Mouse (Mus musculus): Measurements from ENCODE around the gene Gm12695. TPM values are rescaled to one million over a fixed set of nuclear protein-coding genes. Genes with fewer than 3 reads are reported as not detected.
A peak's percentile ranks its signal among the peaks of the same experiment; 100 is the strongest.

Gm12695 gene
- polyA plus RNA-seq, 1 experiment from 2014 or later = 0.17 TPM

DNA sequence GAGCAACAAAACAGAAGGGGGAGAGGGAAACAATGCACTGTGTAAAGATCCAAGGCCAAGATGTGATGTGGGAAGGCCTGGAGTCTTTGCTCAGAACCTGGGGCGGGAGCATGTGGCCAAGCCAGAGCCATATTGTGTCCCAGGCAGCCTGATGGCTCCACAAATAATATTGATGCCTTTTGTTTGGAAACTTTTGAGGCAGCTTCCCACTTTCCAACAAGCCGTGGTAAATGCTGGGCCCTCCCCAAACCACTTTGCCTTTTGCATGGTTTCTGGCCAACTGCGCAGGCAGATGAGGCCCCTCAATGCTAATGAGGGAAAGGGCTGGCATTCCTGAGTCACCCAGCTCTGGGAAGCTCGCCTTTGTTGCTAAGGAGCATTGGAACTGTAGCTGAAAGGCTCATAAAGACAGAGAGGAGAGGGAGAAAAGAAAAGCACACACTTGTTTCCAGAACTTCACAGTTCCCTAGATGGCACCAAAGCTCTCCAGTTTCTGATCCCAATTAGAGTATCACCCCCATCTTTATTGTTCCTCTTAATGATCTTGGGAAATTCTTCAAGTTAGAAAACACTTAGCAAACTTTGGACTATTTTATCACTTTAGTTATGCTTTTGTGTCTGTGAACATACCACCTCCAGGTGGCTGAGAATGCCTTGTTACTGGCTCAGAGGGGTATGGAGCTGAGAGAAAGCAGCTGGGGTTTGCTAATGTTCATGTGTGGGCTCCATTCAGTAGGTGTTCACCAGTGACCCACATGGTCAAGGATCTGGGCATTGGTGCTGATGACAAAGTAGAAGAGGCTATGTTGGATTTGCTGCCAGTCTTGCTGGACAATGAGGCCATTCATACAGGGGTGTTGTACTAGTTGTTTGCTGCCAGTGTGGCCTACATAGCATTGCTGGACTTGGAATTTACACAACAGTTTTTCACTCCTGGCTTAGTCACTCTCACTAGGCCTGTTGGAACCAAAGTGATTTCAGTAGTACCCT, 65.7 kb downstream of the Gm12695 start:
- H3K27ac ChIP-seq (ENCODE audit: low read depth, low read length) = 0 out of 2 replicates have a peak overlapping the region, but pooled peaks have one; percentile 3
- DNase-seq (ENCODE audit: low spot score) = peak; percentile 56
- WGBS = 26% methylated on average over 4 of the region's 4 CpGs

DNA sequence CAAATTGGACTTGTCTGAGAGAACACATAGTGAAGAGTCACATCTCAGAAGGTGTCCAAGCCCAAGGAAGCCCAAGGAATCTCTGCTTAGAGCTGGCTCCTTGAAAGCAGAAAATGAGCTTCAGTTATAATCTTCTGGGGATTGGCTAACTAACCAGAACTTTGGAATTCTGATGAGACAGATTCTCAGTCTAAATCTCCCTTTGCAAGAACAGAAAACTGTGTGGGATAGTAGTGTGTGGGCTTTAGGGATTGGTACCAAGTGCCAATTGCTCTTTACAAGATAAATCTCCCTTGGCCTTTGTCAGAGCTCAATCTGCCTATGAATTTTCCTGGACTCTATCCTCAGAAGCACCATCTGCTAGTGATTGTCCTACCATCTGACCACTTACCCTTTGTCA, 66.5 kb downstream of the Gm12695 start:
- Histone ChIP-seq H3K9ac (ENCODE audit: low read depth, low read length) (no peak overlapping the region), H3K36me3 (ENCODE audit: control insufficient read depth, insufficient read depth, low read length) (no peaks in the 10 kb centered on the region), H3K9me3 (ENCODE audit: control insufficient read depth, low read length) (no peaks in the 10 kb centered on the region), H3K4me1 (replicated peaks; ENCODE audit: control insufficient read depth, insufficient read depth, low read length) (no peaks in the 10 kb centered on the region), H3K4me2 (replicated peaks; ENCODE audit: low read depth, low read length) (no peak overlapping the region), H3K27ac (ENCODE audit: low read depth, low read length) (0 out of 2 replicates have a peak overlapping the region, but pooled peaks have one; percentile 3), H3K4me3 (ENCODE audit: low read depth, low read length) (no peak overlapping the region), H3K27me3 (ENCODE audit: control insufficient read depth, insufficient read depth, low read length) (no peaks in the 10 kb centered on the region)
- DNase-seq (ENCODE audit: low spot score) = no peak
- ATAC-seq (ENCODE audit: low FRiP score) = no peak

More for the DNA sequence above, 65.7 kb downstream of the Gm12695 start:
- no peaks in the 10 kb centered on the region for H3K36me3 ChIP-seq (ENCODE audit: control insufficient read depth, insufficient read depth, low read length)
- H3K9ac ChIP-seq (ENCODE audit: low read depth, low read length) = no peak overlapping the region
- no peak overlapping the region for H3K4me3 ChIP-seq (ENCODE audit: low read depth, low read length)
- H3K27me3 ChIP-seq (ENCODE audit: control insufficient read depth, insufficient read depth, low read length) = no peaks in the 10 kb centered on the region
- H3K4me2 ChIP-seq (replicated peaks; ENCODE audit: low read depth, low read length) = no peak overlapping the region
- no peaks in the 10 kb centered on the region for H3K4me1 ChIP-seq (replicated peaks; ENCODE audit: control insufficient read depth, insufficient read depth, low read length)
- ATAC-seq (ENCODE audit: low FRiP score) = peak; percentile 92
- H3K9me3 ChIP-seq (ENCODE audit: control insufficient read depth, low read length) = no peaks in the 10 kb centered on the region

DNA sequence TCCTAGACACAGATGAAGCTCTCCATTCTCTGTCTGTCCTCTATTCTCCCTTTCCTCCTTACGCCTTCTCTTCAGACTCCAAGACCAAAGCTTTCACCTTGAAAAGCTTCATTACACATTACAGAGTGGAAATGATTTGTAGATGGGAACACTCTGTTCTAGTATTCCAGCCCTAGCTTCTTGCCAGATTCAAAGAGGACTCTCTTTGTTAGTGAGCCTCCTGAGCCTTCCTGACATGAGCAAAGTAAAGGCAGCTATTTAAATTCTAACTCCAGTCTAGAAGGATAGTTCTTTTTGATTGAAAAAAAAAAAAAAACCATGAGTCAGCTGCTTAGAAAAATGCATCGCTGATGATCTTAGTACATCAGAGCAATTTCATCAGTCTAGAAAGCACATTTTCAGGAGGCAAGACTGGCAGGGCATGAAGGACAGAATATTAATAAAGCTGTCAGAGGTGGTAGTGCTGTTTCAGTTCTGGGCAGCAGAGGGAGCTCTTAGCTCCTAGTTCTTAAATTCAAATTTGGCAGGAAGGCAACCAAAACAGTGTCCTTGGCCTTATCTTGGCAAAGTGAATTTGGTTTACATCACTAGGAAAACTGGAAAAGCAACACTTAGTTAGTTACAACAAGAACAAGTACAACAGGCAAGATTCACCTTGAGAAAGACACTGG, 79.6 kb downstream of the Gm12695 start:
- no peak for ATAC-seq (ENCODE audit: low FRiP score)
- Histone ChIP-seq H3K9ac (ENCODE audit: low read depth, low read length) (no peak overlapping the region), H3K27me3 (ENCODE audit: control insufficient read depth, insufficient read depth, low read length) (no peaks in the 10 kb centered on the region), H3K4me2 (replicated peaks; ENCODE audit: low read depth, low read length) (no peak overlapping the region), H3K27ac (ENCODE audit: low read depth, low read length) (no peak overlapping the region), H3K4me1 (replicated peaks; ENCODE audit: control insufficient read depth, insufficient read depth, low read length) (no peaks in the 10 kb centered on the region), H3K9me3 (ENCODE audit: control insufficient read depth, low read length) (no peaks in the 10 kb centered on the region), H3K4me3 (ENCODE audit: low read depth, low read length) (no peak overlapping the region), H3K36me3 (ENCODE audit: control insufficient read depth, insufficient read depth, low read length) (no peaks in the 10 kb centered on the region)
- 66% methylated on average over 2 of the region's 2 CpGs for WGBS
- peak; percentile 75 for DNase-seq (ENCODE audit: low spot score)

DNA sequence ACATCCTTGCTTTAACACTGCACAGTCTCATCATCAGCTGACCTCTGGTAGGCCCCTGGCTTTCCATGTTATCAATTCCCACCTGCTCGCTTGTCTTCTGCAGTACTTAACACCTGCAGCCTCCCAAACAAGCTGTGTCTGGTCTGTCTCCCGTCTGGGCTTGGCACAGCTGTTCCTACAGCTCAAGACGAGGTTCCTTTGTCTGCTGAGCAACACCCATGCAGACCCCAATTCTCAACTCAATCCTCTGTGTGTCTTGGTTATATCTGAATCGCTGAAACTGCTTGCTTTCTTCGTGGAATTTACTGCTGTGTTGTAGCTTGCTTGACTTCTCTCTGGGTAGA, 86.8 kb downstream of the Gm12695 start:
- Histone ChIP-seq H3K27ac (ENCODE audit: low read depth, low read length) (no peak overlapping the region), H3K27me3 (ENCODE audit: control insufficient read depth, insufficient read depth, low read length) (no peaks in the 10 kb centered on the region), H3K9me3 (ENCODE audit: control insufficient read depth, low read length) (no peaks in the 10 kb centered on the region), H3K36me3 (ENCODE audit: control insufficient read depth, insufficient read depth, low read length) (no peaks in the 10 kb centered on the region), H3K4me3 (ENCODE audit: low read depth, low read length) (no peak overlapping the region), H3K4me1 (replicated peaks; ENCODE audit: control insufficient read depth, insufficient read depth, low read length) (no peaks in the 10 kb centered on the region), H3K4me2 (replicated peaks; ENCODE audit: low read depth, low read length) (no peak overlapping the region), H3K9ac (ENCODE audit: low read depth, low read length) (no peak overlapping the region)
- 73% methylated on average over 5 of the region's 5 CpGs for WGBS
- DNase-seq (ENCODE audit: low spot score) = no peak
- no peak; the same call in 1 of the 2 replicates for ATAC-seq (ENCODE audit: low FRiP score)

DNA sequence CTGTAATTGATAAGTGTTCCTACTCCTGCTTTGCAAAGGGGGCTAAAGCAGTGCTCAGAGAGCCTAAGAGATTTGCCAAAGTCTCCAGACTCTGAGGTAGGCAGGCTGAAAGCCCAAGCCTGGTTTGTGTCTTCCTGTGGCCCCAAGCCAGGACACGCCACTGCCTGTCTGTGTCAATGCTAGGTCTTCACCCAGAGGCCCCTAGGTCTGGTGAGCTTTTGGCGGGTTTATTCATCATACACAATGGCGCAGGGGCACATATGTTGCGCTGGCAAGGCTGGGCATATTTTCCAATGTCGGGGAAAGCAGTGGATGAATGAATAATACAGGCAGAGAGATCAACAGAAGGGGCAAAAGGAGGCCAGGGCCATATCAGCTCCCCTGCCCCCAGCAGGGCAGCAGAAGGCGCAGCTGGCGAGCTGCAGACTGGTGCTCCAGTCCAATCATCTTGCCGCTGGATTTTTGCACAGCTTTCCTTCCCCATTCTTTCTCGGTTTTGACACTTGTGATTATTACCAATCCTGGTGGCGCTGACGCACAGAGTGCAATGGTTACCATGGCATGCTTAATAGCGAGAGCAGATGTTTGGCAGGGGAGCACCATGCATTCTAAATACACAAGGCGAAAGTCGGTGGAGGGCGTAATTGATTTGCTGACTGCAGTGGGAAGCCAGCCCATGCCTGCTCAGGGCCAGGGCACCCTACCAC, 87.3 kb downstream of the Gm12695 start:
- no peaks in the 10 kb centered on the region for H3K27me3 ChIP-seq (ENCODE audit: control insufficient read depth, insufficient read depth, low read length)
- H3K27ac ChIP-seq (ENCODE audit: low read depth, low read length) = no peak overlapping the region
- no peak overlapping the region for H3K4me3 ChIP-seq (ENCODE audit: low read depth, low read length)
- no peak overlapping the region for H3K4me2 ChIP-seq (replicated peaks; ENCODE audit: low read depth, low read length)
- WGBS = 60% methylated on average over 15 of the region's 15 CpGs
- ATAC-seq (ENCODE audit: low FRiP score) (peak; percentile 81), DNase-seq (ENCODE audit: low spot score) (peak; percentile 46)
- no peaks in the 10 kb centered on the region for H3K36me3 ChIP-seq (ENCODE audit: control insufficient read depth, insufficient read depth, low read length)
- no peaks in the 10 kb centered on the region for H3K4me1 ChIP-seq (replicated peaks; ENCODE audit: control insufficient read depth, insufficient read depth, low read length)
- no peaks in the 10 kb centered on the region for H3K9me3 ChIP-seq (ENCODE audit: control insufficient read depth, low read length)
- H3K9ac ChIP-seq (ENCODE audit: low read depth, low read length) = no peak overlapping the region

DNA sequence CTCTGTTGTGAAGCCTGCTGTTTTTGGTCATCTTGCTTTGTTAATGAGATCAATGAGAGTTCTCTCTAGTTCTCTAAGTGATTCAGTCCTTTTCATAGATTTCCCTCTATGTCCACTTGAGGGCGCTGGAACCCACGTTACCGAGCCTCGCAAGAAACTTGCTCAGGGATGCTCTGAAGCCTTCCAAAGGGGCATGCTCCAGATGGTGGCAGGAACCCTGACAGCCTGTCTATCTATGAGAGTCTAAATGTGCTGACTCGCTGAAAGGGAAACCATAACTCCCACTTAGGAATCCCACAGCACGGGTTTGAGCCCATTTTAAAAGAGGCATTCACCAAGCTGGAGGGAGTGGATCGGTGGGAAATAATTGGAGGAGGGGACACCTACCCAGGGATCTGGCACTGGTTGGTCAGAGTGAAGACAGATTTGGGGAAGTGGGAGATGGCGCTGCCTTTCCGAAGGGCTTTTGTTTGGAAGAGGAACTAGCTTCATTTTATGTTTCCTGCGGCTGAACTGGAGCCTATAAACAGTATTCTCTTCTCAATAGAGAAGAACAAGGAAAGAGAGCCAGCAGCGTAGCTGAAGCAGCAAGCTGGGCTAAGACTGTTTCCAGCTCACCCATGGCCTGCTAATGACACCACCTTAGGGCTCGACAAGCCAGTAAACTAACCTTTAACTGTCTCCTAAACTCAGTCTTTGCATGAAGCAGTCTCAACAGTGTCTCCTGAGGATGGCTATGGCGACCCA, 88.2 kb downstream of the Gm12695 start:
- Histone ChIP-seq H3K36me3 (ENCODE audit: control insufficient read depth, insufficient read depth, low read length) (no peaks in the 10 kb centered on the region), H3K4me2 (replicated peaks; ENCODE audit: low read depth, low read length) (no peak overlapping the region), H3K27ac (ENCODE audit: low read depth, low read length) (no peak overlapping the region), H3K9ac (ENCODE audit: low read depth, low read length) (no peak overlapping the region), H3K27me3 (ENCODE audit: control insufficient read depth, insufficient read depth, low read length) (no peaks in the 10 kb centered on the region), H3K9me3 (ENCODE audit: control insufficient read depth, low read length) (no peaks in the 10 kb centered on the region), H3K4me1 (replicated peaks; ENCODE audit: control insufficient read depth, insufficient read depth, low read length) (no peaks in the 10 kb centered on the region), H3K4me3 (ENCODE audit: low read depth, low read length) (no peak overlapping the region)
- 44% methylated on average over 13 of the region's 13 CpGs for WGBS
- ATAC-seq (ENCODE audit: low FRiP score) (peak; percentile 74), DNase-seq (ENCODE audit: low spot score) (peak; percentile 85)

DNA sequence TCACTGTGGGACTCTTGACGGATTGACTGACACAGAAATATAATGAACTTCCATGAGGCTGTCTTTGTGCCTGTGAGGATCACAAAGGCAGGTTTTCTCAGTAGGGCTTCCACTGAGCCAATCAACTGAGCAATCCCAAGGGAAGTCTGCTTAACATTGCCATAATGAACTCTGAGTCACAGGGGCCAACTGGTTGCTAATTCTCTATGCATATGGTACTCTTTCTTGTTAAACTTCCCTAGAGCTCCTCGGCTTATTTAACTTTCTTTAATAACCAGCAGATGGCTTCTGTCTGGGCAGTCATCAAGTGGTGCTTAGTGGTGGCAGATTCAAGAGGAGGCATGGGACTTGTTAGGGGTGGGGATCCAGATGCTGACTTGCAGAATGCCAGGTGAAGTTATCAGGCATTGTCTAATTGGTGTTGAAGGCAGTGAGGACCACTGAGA, 97.6 kb downstream of the Gm12695 start:
- ATAC-seq (ENCODE audit: low FRiP score) (0 out of 2 replicates have a peak, but pooled peaks have one; percentile 37), DNase-seq (ENCODE audit: low spot score) (no peak)
- WGBS = 45% methylated on average over 2 of the region's 2 CpGs
- Histone ChIP-seq H3K4me3 (ENCODE audit: low read depth, low read length) (no peak overlapping the region), H3K4me1 (replicated peaks; ENCODE audit: control insufficient read depth, insufficient read depth, low read length) (no peaks in the 10 kb centered on the region), H3K4me2 (replicated peaks; ENCODE audit: low read depth, low read length) (no peak overlapping the region), H3K9ac (ENCODE audit: low read depth, low read length) (no peak overlapping the region), H3K27me3 (ENCODE audit: control insufficient read depth, insufficient read depth, low read length) (no peaks in the 10 kb centered on the region), H3K36me3 (ENCODE audit: control insufficient read depth, insufficient read depth, low read length) (no peaks in the 10 kb centered on the region), H3K27ac (ENCODE audit: low read depth, low read length) (no peak overlapping the region), H3K9me3 (ENCODE audit: control insufficient read depth, low read length) (no peaks in the 10 kb centered on the region)

DNA sequence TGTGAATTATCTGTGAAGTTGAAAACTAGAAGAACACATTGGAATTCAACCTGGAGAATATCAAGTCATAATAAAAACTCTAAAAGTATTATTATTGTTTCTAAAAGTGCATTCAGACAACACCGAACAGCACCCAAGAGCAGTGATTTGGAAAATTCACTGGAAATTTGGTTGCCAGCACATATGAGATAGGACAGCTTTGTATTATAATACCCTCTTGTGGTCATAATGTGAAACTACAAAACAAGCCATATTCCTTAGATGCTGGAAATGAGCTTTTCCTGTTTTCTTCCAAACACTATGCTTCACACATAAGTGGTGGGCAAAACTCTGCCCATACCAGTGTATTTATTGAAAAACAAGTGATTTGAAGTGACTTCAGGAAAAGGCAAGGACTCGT, 101.5 kb downstream of the Gm12695 start:
- H3K9me3 ChIP-seq (ENCODE audit: control insufficient read depth, low read length) = no peaks in the 10 kb centered on the region
- ATAC-seq (ENCODE audit: low FRiP score) = no peak
- H3K9ac ChIP-seq (ENCODE audit: low read depth, low read length) = no peak overlapping the region
- DNase-seq (ENCODE audit: low spot score) = no peak
- no peak overlapping the region for H3K27ac ChIP-seq (ENCODE audit: low read depth, low read length)
- H3K4me2 ChIP-seq (replicated peaks; ENCODE audit: low read depth, low read length) = no peak overlapping the region
- WGBS = 58% methylated on average over 2 of the region's 2 CpGs
- H3K4me3 ChIP-seq (ENCODE audit: low read depth, low read length) = no peak overlapping the region
- H3K4me1 ChIP-seq (replicated peaks; ENCODE audit: control insufficient read depth, insufficient read depth, low read length) = no peaks in the 10 kb centered on the region
- H3K27me3 ChIP-seq (ENCODE audit: control insufficient read depth, insufficient read depth, low read length) = no peaks in the 10 kb centered on the region
- no peaks in the 10 kb centered on the region for H3K36me3 ChIP-seq (ENCODE audit: control insufficient read depth, insufficient read depth, low read length)
